ENCODE assay signal across 24 mouse cellular contexts in genomic region chr2:71516995-71517394, GRCm38 (mm10). TPM values are rescaled to one million over a fixed set of nuclear protein-coding genes. Genes with fewer than 3 reads are reported as not detected.
DNase-seq lines count a peak whose midpoint lies in the region; ATAC-seq lines count a peak whose summit lies in the region.
"Had no signal": no experiment of that assay in that cellular context is flagged by ENCODE, and none has a peak within 500 bp of the region (broad histone marks: within the 10 kb centered on the region; RNA-seq: fewer than 3 reads in every experiment).

No protein-coding gene starts in this region.

- no peak overlapping the region for H3K4me2 ChIP-seq in intestine, embryonic 14.5 days (ENCODE audit: low read length)
- H3K4me2 ChIP-seq in intestine, embryonic 15.5 days (replicated peaks), result no peak overlapping the region
- H3K4me2 ChIP-seq in embryonic facial prominence, embryonic 14.5 days (ENCODE audit: low read depth, low read length), result no peak overlapping the region
- H3K4me2 ChIP-seq in forebrain, embryonic 15.5 days (replicated peaks), result no peak overlapping the region
- H3K4me2 ChIP-seq: embryonic facial prominence, embryonic 15.5 days; heart, embryonic 12.5 days; limb, embryonic 12.5 days; liver, embryonic 11.5 days; midbrain, embryonic 13.5 days had no signal

- WGBS in intestine, embryonic 14.5 days, result 56% methylated on average over 4 of the region's 4 CpGs
- WGBS in intestine, embryonic 15.5 days, result 78% methylated on average over 4 of the region's 4 CpGs
- WGBS in embryonic facial prominence, embryonic 14.5 days, result 51% methylated on average over 4 of the region's 4 CpGs
- WGBS in forebrain, embryonic 15.5 days, result 8% methylated on average over 4 of the region's 4 CpGs

- H3K4me1 ChIP-seq in intestine, embryonic 14.5 days (replicated peaks; ENCODE audit: control insufficient read depth, insufficient read depth, low read length), result no peaks in the 10 kb centered on the region
- no peaks in the 10 kb centered on the region for H3K4me1 ChIP-seq in intestine, embryonic 15.5 days (replicated peaks)
- 0 out of 2 replicates have a peak, but pooled peaks cover 2% of the 10 kb centered on the region for H3K4me1 ChIP-seq in embryonic facial prominence, embryonic 14.5 days (ENCODE audit: control insufficient read depth, insufficient read depth, low read length)
- H3K4me1 ChIP-seq in forebrain, embryonic 15.5 days, result peaks cover 40% of the 10 kb centered on the region
- H3K4me1 ChIP-seq: embryonic facial prominence, embryonic 15.5 days; heart, embryonic 12.5 days; limb, embryonic 12.5 days had no signal

- H3K4me3 ChIP-seq in intestine, embryonic 14.5 days (ENCODE audit: low read depth, low read length), result no peak overlapping the region
- no peak overlapping the region for H3K4me3 ChIP-seq in intestine, embryonic 15.5 days (replicated peaks)
- H3K4me3 ChIP-seq in embryonic facial prominence, embryonic 14.5 days (ENCODE audit: low read depth, low read length), result no peak overlapping the region
- no peak overlapping the region for H3K4me3 ChIP-seq in forebrain, embryonic 15.5 days
- H3K4me3 ChIP-seq: embryonic facial prominence, embryonic 15.5 days; heart, embryonic 12.5 days; hindbrain, embryonic 10.5 days; limb, embryonic 12.5 days; midbrain, embryonic 13.5 days had no signal

- H3K27me3 ChIP-seq in intestine, embryonic 14.5 days (replicated peaks; ENCODE audit: control insufficient read depth, insufficient read depth, low read length), result peaks cover 6% of the 10 kb centered on the region
- peaks cover 6% of the 10 kb centered on the region for H3K27me3 ChIP-seq in intestine, embryonic 15.5 days (replicated peaks)
- peaks cover 8% of the 10 kb centered on the region; the same call in 1 of the 2 replicates for H3K27me3 ChIP-seq in embryonic facial prominence, embryonic 14.5 days (replicated peaks; ENCODE audit: control insufficient read depth, insufficient read depth, low read length)
- peaks cover 8% of the 10 kb centered on the region; the same call in 1 of the 2 replicates for H3K27me3 ChIP-seq in forebrain, embryonic 15.5 days

- no peak overlapping the region for H3K27ac ChIP-seq in intestine, embryonic 14.5 days (ENCODE audit: low read depth)
- H3K27ac ChIP-seq in intestine, embryonic 15.5 days, result no peak overlapping the region
- H3K27ac ChIP-seq in embryonic facial prominence, embryonic 14.5 days (replicated peaks; ENCODE audit: low read depth, low read length), result 0 out of 2 replicates have a peak overlapping the region, but pooled peaks have one; percentile 10
- peak overlapping the region; percentile 85 for H3K27ac ChIP-seq in forebrain, embryonic 15.5 days (replicated peaks)
- H3K27ac ChIP-seq: embryonic facial prominence, embryonic 15.5 days; hindbrain, embryonic 10.5 days; limb, embryonic 12.5 days; midbrain, embryonic 13.5 days had no signal

- no peak for ATAC-seq in intestine, embryonic 14.5 days (replicated peaks; ENCODE audit: low FRiP score, low TSS enrichment, low read depth)
- ATAC-seq in intestine, embryonic 15.5 days, result no peak
- no peak for ATAC-seq in embryonic facial prominence, embryonic 14.5 days (ENCODE audit: low read depth)
- peak; percentile 84 for ATAC-seq in forebrain, embryonic 15.5 days (replicated peaks)
- ATAC-seq: activated CD4-positive, CD25-positive, alpha-beta regulatory T cell, adult 4 months; liver, postnatal 0 days; midbrain, embryonic 13.5 days had no signal

- H3K36me3 ChIP-seq in intestine, embryonic 14.5 days (ENCODE audit: control insufficient read depth, insufficient read depth, low read length), result no peaks in the 10 kb centered on the region
- H3K36me3 ChIP-seq in intestine, embryonic 15.5 days, result no peaks in the 10 kb centered on the region
- H3K36me3 ChIP-seq in embryonic facial prominence, embryonic 14.5 days (ENCODE audit: control insufficient read depth, insufficient read depth, low read length), result no peaks in the 10 kb centered on the region
- no peaks in the 10 kb centered on the region for H3K36me3 ChIP-seq in forebrain, embryonic 15.5 days
- H3K36me3 ChIP-seq: embryonic facial prominence, embryonic 15.5 days; heart, embryonic 12.5 days; hindbrain, embryonic 10.5 days; limb, embryonic 12.5 days; midbrain, embryonic 13.5 days had no signal

- no peaks in the 10 kb centered on the region for H3K9me3 ChIP-seq in intestine, embryonic 14.5 days (ENCODE audit: control insufficient read depth, low read length)
- H3K9me3 ChIP-seq in intestine, embryonic 15.5 days, result no peaks in the 10 kb centered on the region
- H3K9me3 ChIP-seq in embryonic facial prominence, embryonic 14.5 days (ENCODE audit: control insufficient read depth, low read length), result no peaks in the 10 kb centered on the region
- H3K9me3 ChIP-seq in forebrain, embryonic 15.5 days, result no peaks in the 10 kb centered on the region
- H3K9me3 ChIP-seq: embryonic facial prominence, embryonic 15.5 days; heart, embryonic 12.5 days; hindbrain, embryonic 10.5 days; limb, embryonic 12.5 days; midbrain, embryonic 13.5 days had no signal

- no peak overlapping the region for H3K9ac ChIP-seq in intestine, embryonic 14.5 days (ENCODE audit: low read length)
- no peak overlapping the region for H3K9ac ChIP-seq in intestine, embryonic 15.5 days
- H3K9ac ChIP-seq in embryonic facial prominence, embryonic 14.5 days (ENCODE audit: low read depth, low read length), result no peak overlapping the region
- H3K9ac ChIP-seq in forebrain, embryonic 15.5 days (replicated peaks), result no peak overlapping the region
- H3K9ac ChIP-seq: embryonic facial prominence, embryonic 15.5 days; heart, embryonic 12.5 days; limb, embryonic 12.5 days; liver, postnatal 0 days; midbrain, embryonic 13.5 days had no signal

- DNase-seq in intestine, embryonic 14.5 days (ENCODE audit: low spot score), result peak; percentile 35
- no peak for DNase-seq in embryonic facial prominence, embryonic 14.5 days (ENCODE audit: low spot score)
- no peak for DNase-seq in lung, postnatal 25 days (ENCODE audit: low spot score)
- DNase-seq in urinary bladder, postnatal 36 days (ENCODE audit: low spot score in 2 of 2), result no peak
- DNase-seq in urinary bladder, postnatal 25 days (ENCODE audit: low spot score), result no peak
- DNase-seq: adrenal gland, postnatal 10 days; cerebellum, adult 9-10 months; gastrocnemius, postnatal 10 days; heart, adult 11 months; heart, postnatal 10 days; kidney, adult 8-10 months; kidney, postnatal 14 days; liver, postnatal 0 days; lung, postnatal 14 days; right cerebral cortex, postnatal 14 days had no signal

RNA-seq across cellular contexts. Expression of gene Dlx1, which starts 10.9 kb away (rescaled TPM):
- polyA plus RNA-seq in intestine, embryonic 14.5 days (2014; fragmentation: Nextera tagmentation; extraction: Ambion mirVana), result 8.0 and 9.8 TPM in 2 replicates
- 7.1 and 7.8 TPM in 2 replicates for polyA plus RNA-seq in intestine, embryonic 15.5 days (2015; fragmentation: Nextera tagmentation; extraction: Ambion mirVana)
- polyA plus RNA-seq in embryonic facial prominence, embryonic 14.5 days (2014; fragmentation: Nextera tagmentation; extraction: Ambion mirVana), result 13.1 and 15.2 TPM in 2 replicates
- 284 and 297 TPM in 2 replicates for polyA plus RNA-seq in forebrain, embryonic 15.5 days (2015; fragmentation: Nextera tagmentation; extraction: Ambion mirVana)
- polyA plus RNA-seq: activated CD4-positive, CD25-positive, alpha-beta regulatory T cell, adult 4 months had no signal

RNA-seq across cellular contexts. Expression of gene Dlx2, which starts 29.6 kb away (rescaled TPM):
- 5.8 and 6.4 TPM in 2 replicates for polyA plus RNA-seq in intestine, embryonic 14.5 days (2014; fragmentation: Nextera tagmentation; extraction: Ambion mirVana)
- polyA plus RNA-seq in intestine, embryonic 15.5 days (2015; fragmentation: Nextera tagmentation; extraction: Ambion mirVana), result 3.2 and 4.7 TPM in 2 replicates
- 5.5 and 5.7 TPM in 2 replicates for polyA plus RNA-seq in embryonic facial prominence, embryonic 14.5 days (2014; fragmentation: Nextera tagmentation; extraction: Ambion mirVana)
- polyA plus RNA-seq in forebrain, embryonic 15.5 days (2015; fragmentation: Nextera tagmentation; extraction: Ambion mirVana), result 67.5 and 67.8 TPM in 2 replicates
- polyA plus RNA-seq: activated CD4-positive, CD25-positive, alpha-beta regulatory T cell, adult 4 months; liver, postnatal 0 days had no signal

Comparison
In these comparisons a context has a peak if more than half of its experiments do, and no peak if none do; other contexts are left out.
1. H3K27ac ChIP-seq: peak in embryonic facial prominence, embryonic 14.5 days (single experiment) and forebrain, embryonic 15.5 days (single experiment); none in intestine, embryonic 14.5 days (single experiment) and intestine, embryonic 15.5 days (single experiment).
2. RNA of gene Dlx1, which starts 10.9 kb away (polyA plus RNA-seq): 284 to 297 TPM in forebrain, embryonic 15.5 days; 13.1 to 15.2 TPM in embryonic facial prominence, embryonic 14.5 days, 8.0 to 9.8 TPM in intestine, embryonic 14.5 days and 7.1 to 7.8 TPM in intestine, embryonic 15.5 days; every median in the first group is over 10 times any median in the second.